Mouse (Mus musculus) lung, embryonic 14.5 days (tissue): ENCODE results near the gene Myd88. TPM values are rescaled to one million over a fixed set of nuclear protein-coding genes. Genes with fewer than 3 reads are reported as not detected.

ENCODE experiments used
- ATAC-seq: fragments of 200-750 bp; cut with Nextera tagmentation; 2 replicates; pipeline ENCODE4 v1.8.0; 2017; ENCODE audit warnings: mild to moderate bottlenecking, moderate TSS enrichment, moderate library complexity; ENCODE audit not compliant: insufficient read depth
- DNase-seq: peaks from one replicate; pipeline ENCODE4 v3.0.0-alpha.2; 2015
- H3K27ac ChIP-seq: fragments of 300-500 bp; sonication (generic); 2 replicates; pipeline ENCODE4 v1.5.1; 2014; ENCODE audit warnings: low read depth, mild to moderate bottlenecking, moderate library complexity
- H3K27me3 ChIP-seq: fragments of 300-500 bp; sonication (generic); 2 replicates; pipeline ENCODE4 v1.6.1; 2014; ENCODE audit warnings: low read length, control low read depth; ENCODE audit not compliant: insufficient read depth
- H3K36me3 ChIP-seq: fragments of 300-500 bp; sonication (generic); 2 replicates; pipeline ENCODE4 v1.6.1; 2014; ENCODE audit warnings: control low read depth; ENCODE audit not compliant: insufficient read depth
- H3K4me1 ChIP-seq: fragments of 300-500 bp; sonication (generic); 2 replicates; pipeline ENCODE4 v1.6.1; 2014; ENCODE audit warnings: antibody characterized with exemption, control low read depth; ENCODE audit not compliant: insufficient read depth
- H3K4me2 ChIP-seq: fragments of 300-500 bp; sonication (generic); 2 replicates; pipeline ENCODE4 v1.6.1; 2014; ENCODE audit warnings: mild to moderate bottlenecking
- H3K4me3 ChIP-seq: fragments of 300-500 bp; sonication (generic); 2 replicates; pipeline ENCODE4 v1.5.1; 2014; ENCODE audit warnings: low read depth, low read length
- H3K9ac ChIP-seq: fragments of 300-500 bp; sonication (generic); 2 replicates; pipeline ENCODE4 v1.6.1; 2014
- H3K9me3 ChIP-seq: fragments of 300-500 bp; sonication (generic); 2 replicates; pipeline ENCODE4 v1.6.1; 2016; ENCODE audit warnings: low read depth, low read length, control low read depth
- CTCF ChIP-seq: IDR thresholded peaks from 2 replicates; pipeline ENCODE4 v1.5.1; 2016; ENCODE audit warnings: antibody characterized with exemption, low read depth
- WGBS: fragments of 180-500 bp; shearing (Covaris S2); extraction: QIAGEN DNeasy Blood & Tissue Kit; methylation state at CpG from one replicate; pipeline ENCODE4 v1.1.7; 2014; 5-methylcytosine and 5-hydroxymethylcytosine counted together
- polyA plus RNA-seq: library from polyadenylated mRNA; unstranded; fragments of >200 nt; fragmentation: Nextera tagmentation; extraction: Ambion mirVana; gene quantifications from 2 replicates; pipeline ENCODE4 v1.2.1, GENCODE M21; 2014

Myd88 gene
- polyA plus RNA-seq, 1 experiment from 2014 or later = 21.8 TPM

- no peak within 1 kb of the TSS for H3K27ac ChIP-seq
- ATAC-seq (peak; percentile 91), DNase-seq (peak; percentile 96)
- no peaks in the 10 kb centered on the region for H3K27me3 ChIP-seq
- H3K9me3 ChIP-seq = no peaks in the 10 kb centered on the region
- H3K4me1 ChIP-seq = no peaks in the 10 kb centered on the region
- peak within 1 kb of the TSS; percentile 95 for H3K4me2 ChIP-seq
- H3K36me3 ChIP-seq = no peaks in the 10 kb centered on the region
- WGBS = 2% methylated on average over 65 of the region's 65 CpGs
- TF ChIP-seq CTCF = peak; percentile 90
- H3K9ac ChIP-seq = peak within 1 kb of the TSS; percentile 72
- peak within 1 kb of the TSS; percentile 70 for H3K4me3 ChIP-seq
Observed at GRCm38 (mm10) chr9:119357331-119358057, 16.3 kb upstream of the Myd88 start, which contains the start of gene Xylb. Gene Xylb (plus strand): TSS chr9:119357381.

- H3K27ac ChIP-seq = no peak overlapping the region
- peaks cover 6% of the 10 kb centered on the region for H3K36me3 ChIP-seq
- no peaks in the 10 kb centered on the region for H3K27me3 ChIP-seq
- H3K9me3 ChIP-seq = no peaks in the 10 kb centered on the region
- TF ChIP-seq CTCF = no peak
- ATAC-seq (no peak), DNase-seq (no peak)
- H3K4me1 ChIP-seq = no peaks in the 10 kb centered on the region
- no peak overlapping the region for H3K4me2 ChIP-seq
- H3K4me3 ChIP-seq = no peak overlapping the region
- WGBS = 61% methylated on average over 6 of the region's 6 CpGs
- H3K9ac ChIP-seq = no peak overlapping the region
Observed at GRCm38 (mm10) chr9:119355943-119356342, 14.7 kb upstream of the Myd88 start.

GRCm38 (mm10) chr9:119353926-119354325 is 12.7 kb upstream of the Myd88 start:
- Histone ChIP-seq H3K4me1 (no peaks in the 10 kb centered on the region), H3K4me2 (no peak overlapping the region), H3K27ac (no peak overlapping the region), H3K27me3 (no peaks in the 10 kb centered on the region), H3K4me3 (no peak overlapping the region), H3K36me3 (peaks cover 18% of the 10 kb centered on the region), H3K9me3 (no peaks in the 10 kb centered on the region), H3K9ac (no peak overlapping the region)
- WGBS = 53% methylated on average over 6 of the region's 6 CpGs
- no peak for DNase-seq
- TF ChIP-seq CTCF = no peak
- no peak for ATAC-seq

- no peaks in the 10 kb centered on the region for H3K27me3 ChIP-seq
- peak; percentile 86 for TF ChIP-seq CTCF
- DNase-seq (peak; percentile 85), ATAC-seq (peak; percentile 85)
- no peak overlapping the region for H3K27ac ChIP-seq
- H3K4me3 ChIP-seq = no peak overlapping the region
- no peaks in the 10 kb centered on the region for H3K9me3 ChIP-seq
- peaks cover 32% of the 10 kb centered on the region for H3K36me3 ChIP-seq
- no peak overlapping the region for H3K9ac ChIP-seq
- H3K4me2 ChIP-seq = no peak overlapping the region
- no peaks in the 10 kb centered on the region for H3K4me1 ChIP-seq
- WGBS = 22% methylated on average over 4 of the region's 4 CpGs
Observed at GRCm38 (mm10) chr9:119352060-119352459, 10.8 kb upstream of the Myd88 start.

- WGBS = 90% methylated on average over 10 of the region's 10 CpGs
- Histone ChIP-seq H3K27ac (no peak overlapping the region), H3K4me1 (no peaks in the 10 kb centered on the region), H3K9ac (no peak overlapping the region), H3K27me3 (no peaks in the 10 kb centered on the region), H3K9me3 (no peaks in the 10 kb centered on the region), H3K4me2 (no peak overlapping the region), H3K36me3 (peaks cover 38% of the 10 kb centered on the region), H3K4me3 (no peak overlapping the region)
- no peak for TF ChIP-seq CTCF
- DNase-seq (no peak), ATAC-seq (no peak)
Observed at GRCm38 (mm10) chr9:119350947-119351705, 9.9 kb upstream of the Myd88 start.

- Histone ChIP-seq H3K36me3 (peaks cover 44% of the 10 kb centered on the region), H3K9me3 (no peaks in the 10 kb centered on the region), H3K27me3 (no peaks in the 10 kb centered on the region), H3K27ac (no peak overlapping the region), H3K4me3 (no peak overlapping the region), H3K4me1 (no peaks in the 10 kb centered on the region), H3K9ac (no peak overlapping the region), H3K4me2 (no peak overlapping the region)
- WGBS = 83% methylated on average over 3 of the region's 3 CpGs
- DNase-seq (no peak), ATAC-seq (no peak)
- no peak for TF ChIP-seq CTCF
Observed at GRCm38 (mm10) chr9:119350531-119350930, 9.3 kb upstream of the Myd88 start.

GRCm38 (mm10) chr9:119346376-119346775 is 5.2 kb upstream of the Myd88 start:
- H3K4me3 ChIP-seq = no peak overlapping the region
- 80% methylated on average over 8 of the region's 8 CpGs for WGBS
- no peak for TF ChIP-seq CTCF
- H3K36me3 ChIP-seq = peaks cover 62% of the 10 kb centered on the region
- DNase-seq (peak; percentile 0), ATAC-seq (no peak)
- H3K4me2 ChIP-seq = no peak overlapping the region
- H3K27ac ChIP-seq = no peak overlapping the region
- no peak overlapping the region for H3K9ac ChIP-seq
- H3K27me3 ChIP-seq = no peaks in the 10 kb centered on the region
- H3K9me3 ChIP-seq = no peaks in the 10 kb centered on the region
- H3K4me1 ChIP-seq = peaks cover 7% of the 10 kb centered on the region
